In genomic region chr5:36101129-36101528, GRCm38 (mm10) we compare ENCODE assay signal across 17 mouse cellular contexts.
DNase-seq lines count a peak whose midpoint lies in the region; TF ChIP-seq lines count a peak whose summit lies in the region.
"Had no signal": no experiment of that assay in that cellular context is flagged by ENCODE, and none has a peak within 500 bp of the region (broad histone marks: within the 10 kb centered on the region; RNA-seq: fewer than 3 reads in every experiment).

No protein-coding gene starts in this region.

- no peak for TF ChIP-seq CTCF in brain, embryonic 14.5 days (IDR thresholded peaks at IDR 0.05; ENCODE audit: borderline replicate concordance, extremely low read depth, insufficient read depth, insufficient read length)

- H3K27me3 ChIP-seq in embryonic facial prominence, embryonic 10.5 days (replicated peaks; ENCODE audit: low read depth, poor library complexity, severe bottlenecking), result no peaks in the 10 kb centered on the region; the same call in 1 of the 2 replicates
- H3K27me3 ChIP-seq: midbrain, embryonic 13.5 days had no signal

- H3K4me1 ChIP-seq in embryonic facial prominence, embryonic 10.5 days, result peaks cover 14% of the 10 kb centered on the region

- H3K27ac ChIP-seq in embryonic facial prominence, embryonic 10.5 days (replicated peaks), result no peak overlapping the region
- H3K27ac ChIP-seq: layer of hippocampus, adult 2 months; midbrain, embryonic 13.5 days had no signal

- 0 out of 2 replicates have a peak, but pooled peaks cover 2% of the 10 kb centered on the region for H3K9me3 ChIP-seq in embryonic facial prominence, embryonic 10.5 days
- H3K9me3 ChIP-seq: midbrain, embryonic 13.5 days had no signal

- DNase-seq in heart, adult 9 months (ENCODE audit: low spot score in 2 of 2), result peak; percentile 24 to 41
- DNase-seq in heart, postnatal 4 days, result no peak
- peak; percentile 46 for DNase-seq in brain, embryonic 14.5 days (ENCODE audit: low read depth)
- DNase-seq in kidney, postnatal 36 days, result peak; percentile 18 to 44
- DNase-seq in lung, postnatal 10 days, result peak; percentile 71
- no peak for DNase-seq in right cerebral cortex, postnatal 4 days
- DNase-seq in embryonic facial prominence, embryonic 10.5 days (ENCODE audit: low spot score), result no peak
- no peak for DNase-seq in cerebellum, postnatal 36 days
- DNase-seq: adrenal gland, adult 8-10 months; cerebellum, adult 11-12 months; cerebellum, postnatal 25 days; left cerebral cortex, postnatal 4 days; right cerebral cortex, postnatal 25 days; thymus, postnatal 4 days had no signal

- TF ChIP-seq POLR2A in brain, embryonic 14.5 days (IDR thresholded peaks at IDR 0.05; ENCODE audit: borderline replicate concordance, extremely low read depth, insufficient read depth, insufficient read length, poor library complexity, severe bottlenecking), result no peak

- no peak overlapping the region for H3K4me3 ChIP-seq in embryonic facial prominence, embryonic 10.5 days
- H3K4me3 ChIP-seq: layer of hippocampus, adult 2 months; midbrain, embryonic 13.5 days; myocyte had no signal

- H3K36me3 ChIP-seq in embryonic facial prominence, embryonic 10.5 days (replicated peaks), result no peaks in the 10 kb centered on the region
- H3K36me3 ChIP-seq: midbrain, embryonic 13.5 days had no signal

- 54% methylated on average over 10 of the region's 10 CpGs for WGBS in embryonic facial prominence, embryonic 10.5 days

Comparison
In these comparisons a context has a peak if more than half of its experiments do, and no peak if none do; other contexts are left out.
1. DNase-seq: peak in heart, adult 9 months (2 of 2), brain, embryonic 14.5 days (single experiment), kidney, postnatal 36 days (2 of 2) and lung, postnatal 10 days (single experiment); none in heart, postnatal 4 days (single experiment), right cerebral cortex, postnatal 4 days (single experiment), embryonic facial prominence, embryonic 10.5 days (single experiment) and cerebellum, postnatal 36 days (0 of 2).